Comparison of ENCODE assay signal across 8 mouse cellular contexts in the genomic region with DNA sequence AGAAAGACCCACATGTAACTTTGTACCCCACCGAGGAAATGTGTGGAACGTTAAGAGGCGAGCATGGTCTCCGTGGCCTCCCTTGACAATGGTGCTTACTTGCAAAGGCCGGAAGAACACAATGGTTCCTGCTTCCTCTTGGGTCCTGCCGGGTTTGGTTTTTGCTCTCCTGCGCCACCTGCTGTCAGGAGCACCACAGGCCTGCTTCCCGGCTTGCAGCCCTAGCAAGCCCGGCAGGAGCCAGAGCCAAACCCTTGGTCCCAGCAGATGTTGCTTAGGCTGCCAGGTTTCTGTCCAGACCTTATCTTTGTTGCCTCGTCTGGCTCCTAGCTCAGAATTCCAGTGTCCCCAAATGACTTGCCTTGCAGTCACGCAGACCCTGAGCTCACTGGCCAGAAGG.
DNase-seq lines count a peak whose midpoint lies in the region; ATAC-seq lines count a peak whose summit lies in the region.

No protein-coding gene starts in this region.

- no peak overlapping the region for H3K4me2 ChIP-seq in embryonic facial prominence, embryonic 13.5 days
- H3K4me2 ChIP-seq in kidney, embryonic 15.5 days, result no peak overlapping the region
- H3K4me2 ChIP-seq in limb, embryonic 15.5 days, result no peak overlapping the region
- no peak overlapping the region for H3K4me2 ChIP-seq in stomach, embryonic 14.5 days (replicated peaks; ENCODE audit: low read depth, low read length)

- H3K4me3 ChIP-seq in embryonic facial prominence, embryonic 13.5 days, result no peak overlapping the region
- H3K4me3 ChIP-seq in kidney, embryonic 15.5 days (replicated peaks), result no peak overlapping the region
- no peak overlapping the region for H3K4me3 ChIP-seq in limb, embryonic 15.5 days
- H3K4me3 ChIP-seq in stomach, embryonic 14.5 days (ENCODE audit: low read depth, low read length), result no peak overlapping the region

- 11% methylated on average over 11 of the region's 11 CpGs for WGBS in embryonic facial prominence, embryonic 13.5 days
- WGBS in kidney, embryonic 15.5 days, result 20% methylated on average over 11 of the region's 11 CpGs
- WGBS in limb, embryonic 15.5 days, result 9% methylated on average over 11 of the region's 11 CpGs
- 11% methylated on average over 11 of the region's 11 CpGs for WGBS in stomach, embryonic 14.5 days

- peak; percentile 73 for DNase-seq in A20 (ENCODE audit: low read depth, low spot score)
- DNase-seq in adrenal gland, postnatal 25 days, result peak; percentile 89
- peak; percentile 95 to 96 for DNase-seq in heart, adult 9 months (ENCODE audit: low spot score in 2 of 2)
- peak; percentile 90 for DNase-seq in neural tube, embryonic 10.5 days (ENCODE audit: extremely low spot score, low spot score)

- H3K4me1 ChIP-seq in embryonic facial prominence, embryonic 13.5 days, result peaks cover 18% of the 10 kb centered on the region
- 0 out of 2 replicates have a peak, but pooled peaks cover 6% of the 10 kb centered on the region for H3K4me1 ChIP-seq in kidney, embryonic 15.5 days
- H3K4me1 ChIP-seq in limb, embryonic 15.5 days, result peaks cover 10% of the 10 kb centered on the region
- H3K4me1 ChIP-seq in stomach, embryonic 14.5 days (ENCODE audit: control insufficient read depth, insufficient read depth, low read length), result no peaks in the 10 kb centered on the region

- no peaks in the 10 kb centered on the region for H3K27me3 ChIP-seq in embryonic facial prominence, embryonic 13.5 days
- no peaks in the 10 kb centered on the region for H3K27me3 ChIP-seq in kidney, embryonic 15.5 days
- H3K27me3 ChIP-seq in limb, embryonic 15.5 days, result no peaks in the 10 kb centered on the region
- H3K27me3 ChIP-seq in stomach, embryonic 14.5 days (ENCODE audit: control insufficient read depth, insufficient read depth, low read length), result no peaks in the 10 kb centered on the region

- ATAC-seq in embryonic facial prominence, embryonic 13.5 days (ENCODE audit: insufficient number of reproducible peaks, insufficient read depth, low FRiP score, low TSS enrichment, low read depth), result peak; percentile 75; the same call in 1 of the 2 replicates
- ATAC-seq in kidney, embryonic 15.5 days (replicated peaks; ENCODE audit: low FRiP score), result peak; percentile 80
- ATAC-seq in limb, embryonic 15.5 days (ENCODE audit: insufficient number of reproducible peaks, low FRiP score, low TSS enrichment, low read depth), result peak; percentile 55; the same call in 1 of the 2 replicates
- ATAC-seq in stomach, embryonic 14.5 days (ENCODE audit: insufficient number of reproducible peaks, insufficient read depth, low FRiP score, low read depth), result peak; percentile 82; the same call in 1 of the 2 replicates

- no peaks in the 10 kb centered on the region for H3K9me3 ChIP-seq in embryonic facial prominence, embryonic 13.5 days
- no peaks in the 10 kb centered on the region for H3K9me3 ChIP-seq in kidney, embryonic 15.5 days (replicated peaks)
- no peaks in the 10 kb centered on the region for H3K9me3 ChIP-seq in limb, embryonic 15.5 days
- no peaks in the 10 kb centered on the region for H3K9me3 ChIP-seq in stomach, embryonic 14.5 days (ENCODE audit: control insufficient read depth, low read depth, low read length)

- H3K9ac ChIP-seq in embryonic facial prominence, embryonic 13.5 days, result peak overlapping the region; percentile 40; the same call in 1 of the 2 replicates
- no peak overlapping the region for H3K9ac ChIP-seq in kidney, embryonic 15.5 days
- no peak overlapping the region for H3K9ac ChIP-seq in limb, embryonic 15.5 days
- H3K9ac ChIP-seq in stomach, embryonic 14.5 days (replicated peaks; ENCODE audit: low read depth, low read length), result no peak overlapping the region

- no peaks in the 10 kb centered on the region for H3K36me3 ChIP-seq in embryonic facial prominence, embryonic 13.5 days
- no peaks in the 10 kb centered on the region for H3K36me3 ChIP-seq in kidney, embryonic 15.5 days
- H3K36me3 ChIP-seq in limb, embryonic 15.5 days, result no peaks in the 10 kb centered on the region
- H3K36me3 ChIP-seq in stomach, embryonic 14.5 days (ENCODE audit: control insufficient read depth, insufficient read depth, low read length), result no peaks in the 10 kb centered on the region

- H3K27ac ChIP-seq in embryonic facial prominence, embryonic 13.5 days, result peak overlapping the region; percentile 72
- 0 out of 2 replicates have a peak overlapping the region, but pooled peaks have one; percentile 41 for H3K27ac ChIP-seq in kidney, embryonic 15.5 days
- peak overlapping the region; percentile 69 for H3K27ac ChIP-seq in limb, embryonic 15.5 days
- no peak overlapping the region for H3K27ac ChIP-seq in stomach, embryonic 14.5 days (ENCODE audit: low read length)
